Mouse (Mus musculus) lung, embryonic 15.5 days (tissue): ENCODE measurements around the gene Tiam1. TPM values are rescaled to one million over a fixed set of nuclear protein-coding genes. Genes with fewer than 3 reads are reported as not detected.

Experiments
- ATAC-seq: fragments of 200-750 bp; cut with Nextera tagmentation; 2 replicates; pipeline ENCODE4 v1.8.0; 2017; ENCODE audit warnings: moderate number of reproducible peaks, borderline replicate concordance; ENCODE audit not compliant: low FRiP score, low TSS enrichment; ENCODE audit errors: extremely low read depth
- H3K27ac ChIP-seq: fragments of 300-500 bp; sonication (generic); 2 replicates; pipeline ENCODE4 v1.5.1; 2015; ENCODE audit warnings: moderate library complexity, mild to moderate bottlenecking, inconsistent platforms
- H3K27me3 ChIP-seq: fragments of 300-500 bp; sonication (generic); 2 replicates; pipeline ENCODE4 v1.6.1; 2015; ENCODE audit warnings: inconsistent platforms
- H3K36me3 ChIP-seq: fragments of 300-500 bp; sonication (generic); 2 replicates; pipeline ENCODE4 v1.6.1; 2015; ENCODE audit warnings: inconsistent platforms
- H3K4me1 ChIP-seq: fragments of 300-500 bp; sonication (generic); 2 replicates; pipeline ENCODE4 v1.6.1; 2015; ENCODE audit warnings: inconsistent platforms
- H3K4me2 ChIP-seq: fragments of 300-500 bp; sonication (generic); 2 replicates; pipeline ENCODE4 v1.6.1; 2015; ENCODE audit warnings: inconsistent platforms, mild to moderate bottlenecking, moderate library complexity
- H3K4me3 ChIP-seq: fragments of 300-500 bp; sonication (generic); 2 replicates; pipeline ENCODE4 v1.5.1; 2015; ENCODE audit warnings: mild to moderate bottlenecking, inconsistent platforms
- H3K9ac ChIP-seq: fragments of 300-500 bp; sonication (generic); 2 replicates; pipeline ENCODE4 v1.6.1; 2015; ENCODE audit warnings: inconsistent platforms
- H3K9me3 ChIP-seq: fragments of 300-500 bp; sonication (generic); 2 replicates; pipeline ENCODE4 v1.6.1; 2016; ENCODE audit warnings: inconsistent platforms
- WGBS: fragments of 180-500 bp; shearing (Covaris S2); methylation state at CpG from one replicate; pipeline ENCODE4 v1.1.7; 2015; 5-methylcytosine and 5-hydroxymethylcytosine counted together
- polyA plus RNA-seq: library from polyadenylated mRNA; unstranded; fragments of >200 nt; fragmentation: Nextera tagmentation; extraction: Ambion mirVana; gene quantifications from 2 replicates; pipeline ENCODE4 v1.2.1, GENCODE M21; 2015

Tiam1 gene
- polyA plus RNA-seq, 1 experiment from 2014 or later: 10.8 TPM

GRCm38 (mm10) chr16:90014596-90014995 is 129.0 kb downstream of the Tiam1 start:
- Histone ChIP-seq H3K27ac (no peak overlapping the region), H3K27me3 (no peaks in the 10 kb centered on the region), H3K4me3 (no peak overlapping the region), H3K4me2 (no peak overlapping the region), H3K9me3 (no peaks in the 10 kb centered on the region), H3K9ac (no peak overlapping the region), H3K36me3 (no peaks in the 10 kb centered on the region), H3K4me1 (peaks cover 40% of the 10 kb centered on the region)
- WGBS: 39% methylated on average over 9 of the region's 9 CpGs
- ATAC-seq: peak; percentile 60; the same call in 1 of the 2 replicates

GRCm38 (mm10) chr16:90011521-90012181 is 131.9 kb downstream of the Tiam1 start:
- no peaks in the 10 kb centered on the region for H3K27me3 ChIP-seq
- H3K36me3 ChIP-seq: no peaks in the 10 kb centered on the region
- peaks cover 33% of the 10 kb centered on the region for H3K4me1 ChIP-seq
- no peak overlapping the region for H3K27ac ChIP-seq
- H3K9ac ChIP-seq: no peak overlapping the region
- no peak overlapping the region for H3K4me3 ChIP-seq
- no peak for ATAC-seq
- no peak overlapping the region for H3K4me2 ChIP-seq
- 75% methylated on average over 32 of the region's 32 CpGs for WGBS
- no peaks in the 10 kb centered on the region for H3K9me3 ChIP-seq

- WGBS: 81% methylated on average over 6 of the region's 6 CpGs
- Histone ChIP-seq H3K9me3 (no peaks in the 10 kb centered on the region), H3K4me2 (no peak overlapping the region), H3K9ac (no peak overlapping the region), H3K36me3 (no peaks in the 10 kb centered on the region), H3K4me1 (peaks cover 9% of the 10 kb centered on the region; the same call in 1 of the 2 replicates), H3K27ac (no peak overlapping the region), H3K4me3 (no peak overlapping the region), H3K27me3 (no peaks in the 10 kb centered on the region)
- no peak for ATAC-seq
Measured at GRCm38 (mm10) chr16:90008504-90008903, 135.1 kb downstream of the Tiam1 start.

- no peak for ATAC-seq
- H3K9ac ChIP-seq: no peak overlapping the region
- no peak overlapping the region for H3K4me3 ChIP-seq
- WGBS: 72% methylated on average over 13 of the region's 13 CpGs
- H3K27me3 ChIP-seq: no peaks in the 10 kb centered on the region
- no peak overlapping the region for H3K27ac ChIP-seq
- no peak overlapping the region for H3K4me2 ChIP-seq
- H3K4me1 ChIP-seq: 0 out of 2 replicates have a peak, but pooled peaks cover 6% of the 10 kb centered on the region
- no peaks in the 10 kb centered on the region for H3K9me3 ChIP-seq
- no peaks in the 10 kb centered on the region for H3K36me3 ChIP-seq
Measured at GRCm38 (mm10) chr16:90007391-90007977, 136.1 kb downstream of the Tiam1 start.

- H3K4me1 ChIP-seq: no peaks in the 10 kb centered on the region
- no peaks in the 10 kb centered on the region for H3K9me3 ChIP-seq
- no peak overlapping the region for H3K27ac ChIP-seq
- H3K4me3 ChIP-seq: no peak overlapping the region
- WGBS: 94% methylated on average over 14 of the region's 14 CpGs
- no peaks in the 10 kb centered on the region for H3K36me3 ChIP-seq
- H3K9ac ChIP-seq: no peak overlapping the region
- no peak for ATAC-seq
- no peak overlapping the region for H3K4me2 ChIP-seq
- H3K27me3 ChIP-seq: no peaks in the 10 kb centered on the region
Measured at GRCm38 (mm10) chr16:90003556-90003955, 140.0 kb downstream of the Tiam1 start.

GRCm38 (mm10) chr16:89995155-89995554 is 148.4 kb downstream of the Tiam1 start:
- Histone ChIP-seq H3K36me3 (no peaks in the 10 kb centered on the region), H3K4me2 (no peak overlapping the region), H3K27ac (no peak overlapping the region), H3K4me3 (no peak overlapping the region), H3K9ac (no peak overlapping the region), H3K9me3 (no peaks in the 10 kb centered on the region; the same call in 1 of the 2 replicates), H3K4me1 (peaks cover 10% of the 10 kb centered on the region; the same call in 1 of the 2 replicates), H3K27me3 (no peaks in the 10 kb centered on the region)
- 71% methylated on average over 7 of the region's 7 CpGs for WGBS
- no peak for ATAC-seq

GRCm38 (mm10) chr16:89993991-89994825 is 149.4 kb downstream of the Tiam1 start:
- Histone ChIP-seq H3K9me3 (no peaks in the 10 kb centered on the region; the same call in 1 of the 2 replicates), H3K9ac (no peak overlapping the region), H3K4me3 (no peak overlapping the region), H3K36me3 (no peaks in the 10 kb centered on the region), H3K4me2 (no peak overlapping the region), H3K4me1 (peaks cover 10% of the 10 kb centered on the region; the same call in 1 of the 2 replicates), H3K27ac (no peak overlapping the region), H3K27me3 (no peaks in the 10 kb centered on the region)
- ATAC-seq: no peak
- WGBS: 73% methylated on average over 17 of the region's 17 CpGs

GRCm38 (mm10) chr16:89993506-89993905 is 150.1 kb downstream of the Tiam1 start:
- no peak overlapping the region for H3K4me2 ChIP-seq
- no peak overlapping the region for H3K4me3 ChIP-seq
- H3K27me3 ChIP-seq: no peaks in the 10 kb centered on the region
- 92% methylated on average over 4 of the region's 4 CpGs for WGBS
- no peak overlapping the region for H3K9ac ChIP-seq
- H3K27ac ChIP-seq: no peak overlapping the region
- H3K9me3 ChIP-seq: no peaks in the 10 kb centered on the region; the same call in 1 of the 2 replicates
- H3K4me1 ChIP-seq: peaks cover 10% of the 10 kb centered on the region; the same call in 1 of the 2 replicates
- H3K36me3 ChIP-seq: no peaks in the 10 kb centered on the region
- ATAC-seq: no peak

GRCm38 (mm10) chr16:89991701-89992152 is 151.8 kb downstream of the Tiam1 start:
- no peaks in the 10 kb centered on the region for H3K27me3 ChIP-seq
- no peak overlapping the region for H3K4me2 ChIP-seq
- H3K36me3 ChIP-seq: no peaks in the 10 kb centered on the region
- ATAC-seq: peak; percentile 75
- no peak overlapping the region for H3K9ac ChIP-seq
- H3K4me3 ChIP-seq: no peak overlapping the region
- no peaks in the 10 kb centered on the region; the same call in 1 of the 2 replicates for H3K9me3 ChIP-seq
- H3K4me1 ChIP-seq: peaks cover 10% of the 10 kb centered on the region; the same call in 1 of the 2 replicates
- peak overlapping the region; percentile 70 for H3K27ac ChIP-seq
- 59% methylated on average over 12 of the region's 12 CpGs for WGBS

GRCm38 (mm10) chr16:89990288-89990955 is 153.1 kb downstream of the Tiam1 start:
- H3K36me3 ChIP-seq: no peaks in the 10 kb centered on the region
- ATAC-seq: no peak
- no peak overlapping the region for H3K27ac ChIP-seq
- H3K27me3 ChIP-seq: no peaks in the 10 kb centered on the region
- peaks cover 22% of the 10 kb centered on the region; the same call in 1 of the 2 replicates for H3K4me1 ChIP-seq
- WGBS: 80% methylated on average over 5 of the region's 5 CpGs
- no peak overlapping the region for H3K9ac ChIP-seq
- no peak overlapping the region for H3K4me3 ChIP-seq
- no peak overlapping the region for H3K4me2 ChIP-seq
- H3K9me3 ChIP-seq: no peaks in the 10 kb centered on the region

GRCm38 (mm10) chr16:89989816-89990215 is 153.8 kb downstream of the Tiam1 start:
- no peaks in the 10 kb centered on the region for H3K9me3 ChIP-seq
- peaks cover 22% of the 10 kb centered on the region; the same call in 1 of the 2 replicates for H3K4me1 ChIP-seq
- H3K27me3 ChIP-seq: no peaks in the 10 kb centered on the region
- H3K4me3 ChIP-seq: no peak overlapping the region
- H3K9ac ChIP-seq: no peak overlapping the region
- WGBS: 62% methylated on average over 10 of the region's 10 CpGs
- no peak overlapping the region; the same call in 1 of the 2 replicates for H3K27ac ChIP-seq
- ATAC-seq: no peak
- no peak overlapping the region for H3K4me2 ChIP-seq
- no peaks in the 10 kb centered on the region for H3K36me3 ChIP-seq
